Mouse (Mus musculus): ENCODE measurements at regions not wholly inside any gene's neighbourhood (a gene's known extent, or its start where the extent isn't known, plus 50 kb on each side); places are given as distances from the start of the nearest gene placed in this dataset.
A peak's percentile ranks its signal among the peaks of the same experiment; 100 is the strongest.
"Not testable (repeated sequence)": the region's sequence is repeated elsewhere in the genome, so short reads cannot be mapped to it uniquely, and the experiment has no call there.

- no peak for DNase-seq (ENCODE audit: low read depth, low spot score)
Measured at GRCm38 (mm10) chr8:39833251-39833650, 841.6 kb upstream of the Adam24 start.

- no peak for DNase-seq (ENCODE audit: low read depth, low spot score)
Measured at GRCm38 (mm10) chr8:39846854-39847253, 828.0 kb upstream of the Adam24 start.

- DNase-seq (ENCODE audit: low read depth, low spot score) = no peak
Measured at GRCm38 (mm10) chr8:39862544-39862943, 812.3 kb upstream of the Adam24 start.

- DNase-seq (ENCODE audit: low read depth, low spot score) = no peak
Measured at GRCm38 (mm10) chr8:39902251-39902650, 772.6 kb upstream of the Adam24 start.

GRCm38 (mm10) chr8:39912926-39913325 lies 762.0 kb upstream of the Adam24 start:
- no peak for DNase-seq (ENCODE audit: low read depth, low spot score)

GRCm38 (mm10) chr8:39921336-39921735 lies 753.5 kb upstream of the Adam24 start:
- DNase-seq (ENCODE audit: low read depth, low spot score) = no peak

GRCm38 (mm10) chr8:39923741-39924140 lies 751.1 kb upstream of the Adam24 start:
- no peak for DNase-seq (ENCODE audit: low read depth, low spot score)

GRCm38 (mm10) chr8:39950178-39950896 lies 724.5 kb upstream of the Adam24 start:
- DNase-seq (ENCODE audit: low read depth, low spot score) = no peak

- no peak for DNase-seq (ENCODE audit: low read depth, low spot score)
Measured at GRCm38 (mm10) chr8:39954497-39954896, 720.4 kb upstream of the Adam24 start.

- DNase-seq (ENCODE audit: low read depth, low spot score) = peak; percentile 51
Measured at GRCm38 (mm10) chr8:39954924-39955323, 720.0 kb upstream of the Adam24 start.

- no peak for DNase-seq (ENCODE audit: low read depth, low spot score)
Measured at GRCm38 (mm10) chr8:40005207-40005837, 669.6 kb upstream of the Adam24 start.

- no peak for DNase-seq (ENCODE audit: low read depth, low spot score)
Measured at GRCm38 (mm10) chr8:40019281-40019943, 655.5 kb upstream of the Adam24 start.

GRCm38 (mm10) chr8:40064145-40064544 lies 610.7 kb upstream of the Adam24 start:
- DNase-seq (ENCODE audit: low read depth, low spot score) = no peak

GRCm38 (mm10) chr8:40071131-40071530 lies 603.7 kb upstream of the Adam24 start:
- no peak for DNase-seq (ENCODE audit: low read depth, low spot score)

GRCm38 (mm10) chr8:40080976-40081375 lies 593.9 kb upstream of the Adam24 start:
- not testable (repeated sequence) for DNase-seq (ENCODE audit: low read depth, low spot score)

GRCm38 (mm10) chr8:40084129-40084528 lies 590.7 kb upstream of the Adam24 start:
- DNase-seq (ENCODE audit: low read depth, low spot score) = no peak

GRCm38 (mm10) chr8:40089377-40089776 lies 585.5 kb upstream of the Adam24 start:
- no peak for DNase-seq (ENCODE audit: low read depth, low spot score)

GRCm38 (mm10) chr8:40124402-40124801 lies 550.5 kb upstream of the Adam24 start:
- DNase-seq (ENCODE audit: low read depth, low spot score) = no peak

- DNase-seq (ENCODE audit: low read depth, low spot score) = no peak
Measured at GRCm38 (mm10) chr8:40127141-40127540, 547.7 kb upstream of the Adam24 start.

GRCm38 (mm10) chr8:40132662-40133257 lies 542.1 kb upstream of the Adam24 start:
- peak; percentile 42 for DNase-seq (ENCODE audit: low read depth, low spot score)

GRCm38 (mm10) chr8:40150911-40151797 lies 523.7 kb upstream of the Adam24 start:
- peak; percentile 54 for DNase-seq (ENCODE audit: low read depth, low spot score)
